Mouse (Mus musculus) heart, embryonic 14.5 days (tissue): ENCODE data around the gene Psap. TPM values are rescaled to one million over a fixed set of nuclear protein-coding genes. Genes with fewer than 3 reads are reported as not detected.
A peak's percentile ranks its signal among the peaks of the same experiment; 100 is the strongest.
"Not testable (repeated sequence)": the region's sequence is repeated elsewhere in the genome, so short reads cannot be mapped to it uniquely, and the experiment has no call there.

ENCODE experiments used
- ATAC-seq: fragments of 200-750 bp; cut with Nextera tagmentation; 2 replicates; pipeline ENCODE4 v1.8.0; 2017; ENCODE audit warnings: low read depth, moderate TSS enrichment; ENCODE audit not compliant: insufficient number of reproducible peaks, insufficient read depth, low FRiP score
- H3K27ac ChIP-seq, 2 experiments: fragments of 200-500 bp in 1 of 2; fragments of 300-500 bp in 1 of 2; sonication (generic) in 1 of 2; replicated peaks in 1 of 2; 2 replicates each; pipeline ENCODE4 v1.5.1; 2012 to 2014; ENCODE audit warnings: low read depth in 2 of 2, low read length in 2 of 2, control low read depth in 1 of 2, mild to moderate bottlenecking in 1 of 2, mixed read lengths in 1 of 2; ENCODE audit not compliant: control insufficient read depth in 1 of 2, insufficient read depth in 1 of 2
- H3K27me3 ChIP-seq: fragments of 300-500 bp; sonication (generic); 2 replicates; pipeline ENCODE4 v1.6.1; 2014; ENCODE audit warnings: mild to moderate bottlenecking, low read length, control low read depth; ENCODE audit not compliant: control insufficient read depth, insufficient read depth
- H3K36me3 ChIP-seq: fragments of 300-500 bp; sonication (generic); 2 replicates; pipeline ENCODE4 v1.6.1; 2014; ENCODE audit warnings: mild to moderate bottlenecking, control low read depth, low read length, mixed read lengths; ENCODE audit not compliant: control insufficient read depth, insufficient read depth
- H3K4me1 ChIP-seq, 2 experiments: fragments of 200-500 bp in 1 of 2; fragments of 300-500 bp in 1 of 2; sonication (generic) in 1 of 2; 2 replicates each; pipeline ENCODE4 v1.6.1; 2012 to 2014; ENCODE audit warnings: low read length in 2 of 2, control low read depth in 1 of 2, mixed read lengths in 1 of 2; ENCODE audit not compliant: control insufficient read depth in 2 of 2, insufficient read depth in 2 of 2
- H3K4me2 ChIP-seq: fragments of 300-500 bp; sonication (generic); 2 replicates; pipeline ENCODE4 v1.6.1; 2014; ENCODE audit warnings: mild to moderate bottlenecking, low read length
- H3K4me3 ChIP-seq, 2 experiments: fragments of 200-500 bp in 1 of 2; fragments of 300-500 bp in 1 of 2; sonication (generic) in 1 of 2; 2 replicates each; pipeline ENCODE4 v1.5.1; 2012 to 2014; ENCODE audit warnings: low read length in 2 of 2, mild to moderate bottlenecking in 2 of 2, control low read depth in 1 of 2, low read depth in 1 of 2, moderate library complexity in 1 of 2; ENCODE audit not compliant: control insufficient read depth in 1 of 2, insufficient read depth in 1 of 2
- H3K9ac ChIP-seq: fragments of 300-500 bp; sonication (generic); 2 replicates; pipeline ENCODE4 v1.6.1; 2014; ENCODE audit warnings: mild to moderate bottlenecking, low read length
- H3K9me3 ChIP-seq: fragments of 300-500 bp; sonication (generic); 2 replicates; pipeline ENCODE4 v1.6.1; 2016; ENCODE audit warnings: low read length, control low read depth; ENCODE audit not compliant: control insufficient read depth
- WGBS: fragments of 180-500 bp; shearing (Covaris S2); extraction: QIAGEN DNeasy Blood & Tissue Kit; methylation state at CpG from one replicate; pipeline ENCODE4 v1.1.7; 2014; 5-methylcytosine and 5-hydroxymethylcytosine counted together
- polyA plus RNA-seq: library from polyadenylated mRNA; unstranded; fragments of >200 nt; fragmentation: Nextera tagmentation; extraction: Ambion mirVana; gene quantifications from 2 replicates; pipeline ENCODE4 v1.2.1, GENCODE M21; 2014

Gene Psap
- polyA plus RNA-seq: 88.7 and 98.1 TPM in 2 replicates

DNA sequence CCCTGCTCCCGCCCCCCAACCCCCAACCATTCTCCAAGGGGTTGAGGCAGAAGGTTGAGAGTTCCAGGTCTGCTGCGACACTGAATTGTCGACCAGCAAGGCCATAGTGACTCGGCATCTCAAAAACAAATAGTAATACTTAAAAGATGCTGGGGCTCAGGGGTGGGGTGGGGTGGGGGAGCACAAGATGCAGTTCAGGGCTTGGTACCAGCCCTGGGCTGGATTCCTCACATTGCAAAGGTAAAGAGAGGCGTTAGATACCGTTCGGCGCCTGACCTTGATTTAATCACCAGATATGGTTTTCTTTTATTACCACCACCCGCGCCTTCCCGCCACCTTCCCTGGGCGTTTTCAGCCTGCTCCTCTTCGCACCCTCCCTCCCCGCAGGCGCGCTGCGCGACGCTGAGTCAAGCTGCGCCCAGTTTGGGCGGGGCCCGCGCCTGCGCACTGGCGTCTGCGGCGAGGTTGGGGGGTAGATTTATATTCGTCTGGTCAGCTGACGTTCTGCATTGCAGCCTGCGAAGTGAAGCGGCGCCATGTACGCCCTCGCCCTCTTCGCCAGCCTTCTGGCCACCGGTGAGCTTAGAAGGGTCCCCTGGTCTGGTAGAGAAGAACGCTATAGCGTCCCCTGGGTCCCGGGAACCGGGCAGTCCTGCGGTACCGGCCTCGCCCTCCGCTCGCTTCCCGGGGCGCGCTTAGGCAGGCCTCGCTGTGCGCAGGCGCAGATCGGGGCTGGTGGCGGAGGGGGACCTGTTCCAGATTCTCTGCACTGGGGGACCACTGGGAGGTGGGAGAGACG is at the start of gene Psap:
TSS of gene Psap (plus strand) at position 421 of the 799 bp plus-strand sequence.
- Histone ChIP-seq H3K4me1 (peaks cover 10 to 33% of the 10 kb centered on the region in 2 experiments), H3K9me3 (no peaks in the 10 kb centered on the region), H3K9ac (peak within 1 kb of the TSS; percentile 90), H3K4me3 (peak within 1 kb of the TSS; percentile 83 to 96), H3K27ac (peak within 1 kb of the TSS; percentile 88), H3K27me3 (no peaks in the 10 kb centered on the region), H3K4me2 (peak within 1 kb of the TSS; percentile 80), H3K36me3 (0 out of 2 replicates have a peak, but pooled peaks cover 2% of the 10 kb centered on the region)
- WGBS: 2% methylated on average over 54 of the region's 54 CpGs
- peak; percentile 92 for ATAC-seq

- Histone ChIP-seq H3K4me1 (no peaks in the 10 kb centered on the region), H3K36me3 (no peaks in the 10 kb centered on the region), H3K4me3 (no peak overlapping the region), H3K9me3 (no peaks in the 10 kb centered on the region), H3K27ac (no peak overlapping the region), H3K27me3 (peaks cover 3% of the 10 kb centered on the region; the same call in 1 of the 2 replicates), H3K4me2 (no peak overlapping the region), H3K9ac (no peak overlapping the region)
- 69% methylated on average over 4 of the region's 4 CpGs for WGBS
- ATAC-seq: no peak
Measured at GRCm38 (mm10) chr10:60227666-60228065, 49.8 kb upstream of the Psap start.

GRCm38 (mm10) chr10:60229113-60229512 is 48.3 kb upstream of the Psap start:
- Histone ChIP-seq H3K4me1 (no peaks in the 10 kb centered on the region), H3K9me3 (0 out of 2 replicates have a peak, but pooled peaks cover 2% of the 10 kb centered on the region), H3K27me3 (peaks cover 3% of the 10 kb centered on the region; the same call in 1 of the 2 replicates), H3K4me2 (no peak overlapping the region), H3K9ac (no peak overlapping the region), H3K36me3 (no peaks in the 10 kb centered on the region), H3K27ac (no peak overlapping the region), H3K4me3 (no peak overlapping the region)
- ATAC-seq: no peak
- WGBS: 75% methylated on average over 6 of the region's 6 CpGs

DNA sequence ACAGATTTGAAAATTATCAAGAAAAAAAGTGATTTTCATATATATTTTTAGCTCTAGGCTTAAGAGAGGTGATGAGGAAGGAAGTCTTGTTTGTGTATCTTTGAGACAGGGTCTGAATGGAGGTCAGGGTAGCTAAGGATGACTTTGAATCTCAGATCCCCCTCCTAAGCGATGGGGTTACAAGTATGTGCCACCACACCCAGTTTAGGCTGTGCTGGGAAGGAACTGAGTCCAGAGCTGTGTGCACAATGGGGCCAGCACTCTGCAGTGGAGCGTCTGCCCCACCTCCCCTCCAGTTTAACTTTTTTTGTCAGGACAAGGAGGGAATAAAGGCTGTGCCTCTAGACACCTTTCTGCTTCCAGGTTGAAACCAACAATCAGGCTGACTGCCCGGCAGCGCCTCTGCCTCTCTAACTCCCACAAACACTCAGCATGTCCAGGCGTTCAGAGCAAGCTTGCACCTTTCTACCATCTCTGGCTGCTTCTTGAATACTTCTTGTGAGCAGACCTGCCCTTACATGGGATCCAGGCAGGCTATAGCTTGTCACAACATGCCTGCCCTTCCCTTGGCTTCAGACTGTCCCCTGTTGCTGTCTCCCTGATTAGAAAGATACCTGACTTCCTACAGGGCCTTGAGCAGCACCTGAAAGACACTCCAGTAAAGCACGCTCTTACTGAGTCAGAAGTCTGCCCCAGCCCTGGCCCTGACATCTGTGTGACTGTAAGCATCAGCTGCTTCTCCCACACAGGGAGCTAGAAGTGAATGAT is 46.9 kb upstream of the Psap start:
- no peaks in the 10 kb centered on the region for H3K4me1 ChIP-seq
- no peak for ATAC-seq
- peaks cover 3% of the 10 kb centered on the region; the same call in 1 of the 2 replicates for H3K27me3 ChIP-seq
- H3K36me3 ChIP-seq: no peaks in the 10 kb centered on the region
- 0 out of 2 replicates have a peak, but pooled peaks cover 2% of the 10 kb centered on the region for H3K9me3 ChIP-seq
- H3K4me3 ChIP-seq: no peak overlapping the region
- H3K4me2 ChIP-seq: no peak overlapping the region
- WGBS: 65% methylated on average over 6 of the region's 6 CpGs
- no peak overlapping the region for H3K9ac ChIP-seq
- H3K27ac ChIP-seq: no peak overlapping the region

- Histone ChIP-seq H3K4me2 (no peak overlapping the region), H3K27ac (no peak overlapping the region), H3K9ac (no peak overlapping the region), H3K4me3 (no peak overlapping the region), H3K27me3 (no peaks in the 10 kb centered on the region; the same call in 1 of the 2 replicates), H3K9me3 (0 out of 2 replicates have a peak, but pooled peaks cover 2% of the 10 kb centered on the region), H3K4me1 (no peaks in the 10 kb centered on the region), H3K36me3 (no peaks in the 10 kb centered on the region)
- ATAC-seq: no peak
- WGBS: 71% methylated on average over 9 of the region's 9 CpGs
Measured at GRCm38 (mm10) chr10:60234006-60234405, 43.4 kb upstream of the Psap start.

DNA sequence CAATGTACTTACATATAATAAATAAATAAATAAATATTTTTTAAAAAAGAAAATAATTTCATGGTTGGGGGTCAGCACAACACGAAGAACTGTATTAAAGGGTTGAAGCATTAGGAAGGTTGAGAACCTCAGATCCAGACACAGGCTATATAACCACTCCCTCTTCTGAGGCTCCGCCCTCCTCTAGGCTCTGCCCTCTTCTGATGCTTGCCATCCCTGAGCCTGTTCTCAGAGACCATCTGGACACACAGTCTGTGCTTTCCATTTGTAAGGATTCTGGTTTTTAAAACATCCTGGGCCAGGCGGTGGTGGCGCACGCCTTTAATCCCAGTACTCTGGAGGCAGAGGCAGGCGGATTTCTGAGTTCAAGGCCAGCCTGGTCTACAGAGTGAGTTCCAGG is 41.6 kb upstream of the Psap start:
- not testable (repeated sequence) for H3K36me3 ChIP-seq, H3K4me2 ChIP-seq, H3K9me3 ChIP-seq, H3K4me3 ChIP-seq, H3K27me3 ChIP-seq, H3K9ac ChIP-seq, ATAC-seq, H3K4me1 ChIP-seq, H3K27ac ChIP-seq
- 88% methylated on average over 6 of the region's 6 CpGs for WGBS

GRCm38 (mm10) chr10:60237475-60238154 is 39.8 kb upstream of the Psap start:
- 57% methylated on average over 10 of the region's 10 CpGs for WGBS
- Histone ChIP-seq H3K27me3 (no peaks in the 10 kb centered on the region), H3K36me3 (no peaks in the 10 kb centered on the region), H3K9me3 (0 out of 2 replicates have a peak, but pooled peaks cover 5% of the 10 kb centered on the region), H3K4me1 (no peaks in the 10 kb centered on the region), H3K9ac (no peak overlapping the region), H3K27ac (no peak overlapping the region), H3K4me2 (no peak overlapping the region), H3K4me3 (no peak overlapping the region)
- ATAC-seq: no peak
